Mouse (Mus musculus): ENCODE data around the gene Wnk2.

Wnk2 gene

DNA sequence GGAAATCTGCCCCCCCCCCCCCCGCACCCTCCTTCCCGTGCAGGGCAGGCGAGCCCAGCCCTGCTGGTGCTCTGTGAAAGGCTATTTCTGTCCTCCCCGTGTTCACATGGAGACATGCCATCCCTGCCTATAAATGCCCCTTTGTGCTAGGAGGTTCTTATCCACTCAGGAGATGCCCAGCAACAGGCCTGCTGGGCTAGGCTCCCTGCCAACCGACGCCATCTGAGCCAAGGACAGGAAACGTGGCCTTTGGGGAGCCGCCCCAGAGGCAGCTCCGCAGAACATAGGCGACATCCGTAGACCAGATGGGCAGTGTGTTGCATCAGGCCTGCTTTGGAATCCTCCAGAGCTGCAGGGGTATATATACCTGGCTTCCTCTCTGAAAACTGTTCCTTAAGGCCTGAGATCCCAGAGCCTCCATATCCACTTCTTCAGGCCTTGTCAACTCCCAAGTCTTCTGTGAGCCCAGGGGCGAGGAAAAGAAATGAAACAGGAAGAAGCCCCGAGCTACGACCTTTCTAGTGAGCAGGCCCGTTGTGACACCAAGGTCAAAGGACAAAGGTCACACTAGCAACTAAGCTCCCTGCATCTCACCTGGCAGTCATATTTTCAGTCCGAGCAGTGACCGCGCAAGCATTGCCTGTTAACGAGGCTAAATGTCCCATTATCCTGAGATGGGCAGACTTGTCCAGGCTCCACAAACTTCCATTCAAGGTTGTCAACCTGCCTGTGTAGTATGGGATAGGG is 31.2 kb upstream of the Wnk2 start:
- no peak for DNase-seq (ENCODE audit: low read depth)

DNA sequence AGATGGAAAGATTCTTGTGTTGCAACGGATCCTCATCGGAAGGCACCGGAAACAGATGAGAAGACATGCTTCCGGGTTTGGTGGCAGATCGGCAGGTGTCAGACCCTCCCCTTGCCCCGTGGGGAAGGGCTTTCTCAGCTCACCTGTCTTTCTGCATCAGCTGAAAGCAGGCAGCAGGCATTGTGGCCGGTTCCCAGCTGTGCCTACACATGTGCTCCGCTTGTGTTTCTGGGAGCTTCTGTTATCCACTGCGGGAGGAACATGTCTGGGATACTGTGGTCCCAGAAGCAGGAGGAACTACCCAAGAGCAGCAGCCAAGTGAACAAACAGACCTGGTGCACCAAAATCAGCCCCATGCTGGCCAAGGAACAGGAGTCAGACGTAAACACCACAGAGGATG is 27.7 kb upstream of the Wnk2 start:
- DNase-seq (ENCODE audit: low read depth), result no peak

DNA sequence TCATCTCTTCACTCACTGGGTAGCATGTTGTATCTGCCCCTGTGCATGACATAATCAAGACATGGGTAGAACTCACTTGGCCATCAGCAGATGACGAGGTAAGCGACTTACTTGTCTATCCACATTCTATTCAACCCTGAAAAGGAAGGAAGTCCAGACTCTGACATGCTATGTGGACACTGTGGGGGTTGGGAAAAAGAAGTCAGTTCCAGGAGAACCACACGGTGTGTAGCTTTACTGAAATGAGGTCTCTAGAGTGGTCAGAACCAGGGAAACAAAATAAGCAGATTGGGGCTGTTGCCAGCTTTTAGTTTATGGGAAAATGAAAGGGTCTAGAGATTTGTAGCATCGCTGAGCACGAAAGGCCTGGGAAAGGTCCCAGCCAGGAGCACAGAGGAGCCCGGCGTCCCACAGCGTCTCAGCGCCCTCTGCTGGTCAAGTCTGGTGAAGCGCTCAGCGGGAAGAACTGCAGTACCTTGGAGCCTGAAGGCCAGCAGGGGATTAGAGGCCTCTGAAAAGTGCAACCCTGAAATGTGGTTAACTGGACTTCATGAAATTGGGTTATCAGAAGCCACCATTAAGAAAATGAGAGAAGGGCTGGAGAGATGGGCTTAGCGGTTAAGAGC is 25.3 kb upstream of the Wnk2 start:
- peak; percentile 87 for DNase-seq (ENCODE audit: low read depth)

DNA sequence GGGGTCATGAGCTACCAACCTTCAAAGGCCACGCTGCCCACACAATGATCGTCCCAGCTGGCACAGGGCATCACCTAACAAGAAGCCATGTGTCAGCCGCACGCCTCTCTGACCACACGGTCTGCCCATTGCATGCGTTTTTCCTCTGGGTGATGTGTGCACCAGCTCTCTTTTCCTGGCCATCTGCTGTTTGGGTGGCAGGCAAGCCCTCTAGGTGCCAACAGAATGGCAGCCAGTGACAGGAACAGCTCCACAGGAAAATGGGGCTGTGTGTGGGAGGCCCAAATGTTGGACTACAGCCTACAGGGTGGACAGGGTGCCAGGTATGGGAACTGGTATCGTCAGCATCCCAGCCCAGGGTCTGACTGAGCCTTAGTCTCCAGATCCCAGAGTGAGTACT is 24.5 kb upstream of the Wnk2 start:
- DNase-seq (ENCODE audit: low read depth), result no peak

DNA sequence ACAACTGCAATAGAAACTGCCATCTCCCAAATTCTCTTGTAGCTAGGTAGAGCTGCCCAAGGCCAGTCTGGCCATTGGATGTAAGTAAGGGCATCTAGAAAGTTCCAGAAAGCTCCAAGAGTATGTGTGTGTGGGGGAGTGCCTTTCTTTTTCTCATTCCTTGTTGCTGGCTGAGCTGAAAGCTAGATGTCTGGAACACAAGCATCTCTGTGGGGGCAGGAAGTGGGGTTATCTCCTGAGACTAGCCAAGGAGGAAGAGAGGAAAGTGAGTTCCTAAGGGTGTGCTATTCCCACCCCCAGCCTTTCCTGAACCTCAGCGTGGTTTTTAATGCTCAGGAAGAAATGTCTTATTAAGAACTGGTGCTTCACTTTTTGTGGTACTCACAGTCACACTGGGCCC is 23.9 kb upstream of the Wnk2 start:
- DNase-seq (ENCODE audit: low read depth), result no peak

DNA sequence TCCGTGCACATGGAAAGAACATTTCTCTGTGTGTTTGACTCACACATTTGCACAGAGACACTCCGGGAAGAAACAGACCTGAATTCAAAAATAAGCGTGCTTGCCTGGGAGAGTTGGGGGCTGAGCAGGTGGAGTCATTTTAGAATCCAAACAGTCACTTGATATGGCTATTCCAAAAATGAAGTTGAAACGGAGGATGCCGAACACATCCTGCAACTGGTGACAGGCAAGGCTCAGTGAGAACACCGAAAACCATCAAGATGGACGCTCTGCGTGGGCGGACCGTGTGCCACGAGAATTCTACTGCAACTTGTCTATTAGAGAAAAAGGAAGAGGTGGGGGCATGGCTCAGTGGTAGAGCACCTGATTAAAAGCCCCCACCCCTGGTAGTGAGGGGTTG is 22.8 kb upstream of the Wnk2 start:
- DNase-seq (ENCODE audit: low read depth), result no peak

DNA sequence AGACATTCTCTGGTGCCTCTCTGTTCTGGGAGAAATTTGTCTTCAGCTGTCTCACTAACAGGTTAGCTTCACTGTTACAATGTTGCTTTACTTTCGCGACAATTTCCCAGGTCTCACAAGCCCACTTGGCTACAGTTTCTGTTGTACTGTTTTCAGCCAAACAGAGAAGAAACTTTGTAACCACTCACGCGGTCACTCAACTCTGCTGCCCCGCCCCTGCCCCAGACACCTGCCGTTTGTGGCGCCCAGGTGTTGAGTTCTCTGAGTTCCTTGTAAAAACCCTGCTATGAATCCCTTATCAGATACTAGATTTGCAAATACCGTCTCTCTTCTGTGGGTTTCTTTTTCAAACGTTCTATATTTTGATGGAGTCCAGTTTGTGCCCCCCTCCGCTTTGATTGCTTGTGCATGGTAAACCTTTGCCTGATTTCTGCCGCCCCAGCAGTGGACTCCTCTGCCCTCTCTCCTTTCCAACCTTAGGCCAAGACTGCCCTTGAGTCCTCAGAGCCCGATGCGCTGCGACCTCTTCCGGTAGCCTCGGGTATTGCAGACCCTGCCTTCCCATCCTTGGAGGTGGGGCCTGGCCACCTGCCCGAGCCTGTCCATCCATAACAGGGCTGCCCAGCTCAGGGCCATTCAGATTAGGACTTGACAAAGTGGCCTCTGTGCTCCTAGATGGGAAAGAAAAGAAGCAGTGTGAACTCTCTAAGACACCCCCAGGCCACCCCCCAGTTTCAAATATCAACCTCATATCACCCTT is 21.8 kb upstream of the Wnk2 start:
- peak; percentile 77 for DNase-seq (ENCODE audit: low read depth)

DNA sequence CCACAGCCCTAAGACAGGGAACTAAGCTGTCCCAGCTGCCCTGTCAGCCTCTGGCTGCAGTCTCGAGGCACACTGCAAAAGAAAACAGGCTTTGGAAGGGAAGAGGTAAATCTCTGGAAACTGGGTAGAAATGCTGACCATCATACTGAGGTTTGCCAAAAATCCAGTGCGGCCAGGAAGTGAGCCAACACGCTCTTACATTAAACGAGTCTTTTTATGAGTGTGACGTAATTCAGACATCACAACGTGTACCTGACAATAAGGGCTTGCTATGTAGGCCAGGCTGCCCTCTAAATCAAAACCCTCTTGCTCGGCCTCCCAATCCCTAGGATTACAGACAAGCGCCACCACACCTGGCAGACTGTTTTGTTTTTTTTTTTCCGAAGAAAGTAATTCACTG is 19.3 kb upstream of the Wnk2 start:
- peak; percentile 15 for DNase-seq (ENCODE audit: low read depth)

DNA sequence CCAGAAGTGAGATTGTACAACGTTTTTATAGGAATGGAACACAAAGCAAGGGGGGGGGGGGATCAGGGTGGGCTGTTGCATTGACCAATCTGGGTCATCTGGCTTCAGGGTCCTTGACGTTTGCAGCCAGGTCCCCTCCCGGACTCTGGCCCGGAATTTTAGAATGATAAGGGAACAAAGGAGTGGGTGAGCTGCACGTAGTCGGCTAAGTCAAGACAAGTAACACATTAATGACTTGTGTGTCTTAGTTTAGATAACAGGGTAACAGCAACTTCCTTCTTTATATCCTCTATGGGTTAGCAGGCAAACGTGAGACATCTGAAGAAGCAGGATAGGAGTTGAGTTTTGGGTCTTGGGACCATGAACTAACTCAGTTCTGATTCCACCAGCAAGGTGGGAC is 15.8 kb upstream of the Wnk2 start:
- DNase-seq (ENCODE audit: low read depth), result no peak

DNA sequence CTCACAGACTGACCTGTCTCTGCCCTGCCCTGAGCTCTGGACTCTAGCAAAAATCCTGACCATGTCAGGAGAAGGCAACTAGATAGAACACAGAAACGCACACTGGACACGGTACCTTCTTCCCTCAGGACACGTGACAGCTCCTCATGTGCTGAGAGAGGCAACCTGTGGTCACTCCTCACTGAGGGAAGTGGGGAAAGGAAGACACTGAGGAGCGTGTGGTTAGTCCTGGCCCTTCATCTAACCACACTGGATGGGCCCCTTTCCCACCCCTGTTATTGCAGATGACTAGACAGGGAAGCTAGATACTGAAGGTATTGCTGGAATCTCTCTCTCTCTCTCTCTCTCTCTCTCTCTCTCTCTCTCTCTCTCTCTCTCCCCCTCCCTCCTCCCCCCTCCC is 14.9 kb upstream of the Wnk2 start:
- no peak for DNase-seq (ENCODE audit: low read depth)

DNA sequence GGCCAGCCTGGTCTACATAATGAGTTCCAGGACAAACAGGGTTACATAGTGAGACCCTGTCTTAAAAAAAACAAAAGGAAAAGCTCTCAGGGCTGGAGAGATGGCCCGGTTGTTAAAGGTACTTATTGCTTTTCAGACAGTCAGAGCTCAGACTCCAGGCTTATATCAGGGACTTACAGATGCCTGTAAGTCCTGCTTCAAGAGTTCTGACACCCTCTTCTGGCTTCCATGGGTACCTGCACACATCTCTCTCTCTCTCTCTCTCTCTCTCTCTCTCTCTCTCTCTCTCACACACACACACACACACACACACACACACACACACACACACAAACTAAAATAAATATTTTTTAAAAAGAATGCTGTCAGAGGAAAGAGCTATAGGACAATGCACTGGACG is 13.4 kb upstream of the Wnk2 start:
- DNase-seq (ENCODE audit: low read depth), result no peak

DNA sequence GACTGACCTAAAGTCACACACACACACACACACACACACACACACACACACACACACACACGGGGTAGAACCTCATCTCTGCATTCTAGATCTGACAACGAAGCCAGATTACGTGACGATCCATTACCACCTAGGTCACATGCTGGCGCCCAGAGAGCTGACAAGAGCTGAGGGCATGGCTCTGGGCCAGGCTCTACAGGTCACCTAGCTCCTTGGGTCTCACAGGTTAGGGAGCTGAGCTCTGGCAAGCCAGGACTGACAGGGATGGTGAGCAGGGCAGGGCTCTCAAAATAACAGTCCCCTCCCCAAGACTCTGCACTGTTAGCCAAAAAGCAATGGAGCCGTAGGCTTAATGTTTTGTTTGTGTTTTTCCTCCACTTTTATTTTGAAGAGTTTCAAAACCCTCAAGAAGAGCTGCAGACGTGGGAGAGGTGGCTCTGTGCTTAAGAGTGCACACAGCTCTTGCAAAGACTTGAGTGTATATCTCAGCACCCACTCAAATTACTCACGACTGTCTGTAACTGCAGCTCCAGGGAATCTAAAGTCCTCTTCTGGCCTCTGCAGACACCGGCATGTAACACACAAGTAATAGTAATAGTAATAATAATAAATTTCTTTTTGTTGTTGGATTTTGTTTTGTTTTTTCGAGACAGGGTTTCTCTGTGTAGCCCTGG is 10.4 kb upstream of the Wnk2 start:
- DNase-seq (ENCODE audit: low read depth), result no peak

DNA sequence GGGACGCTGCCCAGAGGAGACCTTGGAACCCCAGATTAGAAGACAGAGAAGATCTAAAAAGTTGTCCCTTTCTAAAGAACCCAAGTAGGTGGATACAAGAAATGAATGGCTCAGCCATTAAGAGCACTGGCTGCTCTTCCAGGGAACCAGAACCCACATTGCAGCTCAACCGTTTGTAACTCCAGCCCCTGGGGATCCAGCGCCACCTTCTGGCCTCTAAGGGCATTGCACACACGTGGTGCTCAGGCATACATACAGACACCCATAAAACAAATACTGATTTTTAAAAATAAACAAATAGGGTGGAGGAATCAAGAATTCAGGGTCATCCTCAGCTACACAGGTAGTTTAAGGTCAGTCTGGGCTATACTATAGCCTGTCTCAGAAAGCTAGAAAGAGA is 8.8 kb upstream of the Wnk2 start:
- no peak for DNase-seq (ENCODE audit: low read depth)

DNA sequence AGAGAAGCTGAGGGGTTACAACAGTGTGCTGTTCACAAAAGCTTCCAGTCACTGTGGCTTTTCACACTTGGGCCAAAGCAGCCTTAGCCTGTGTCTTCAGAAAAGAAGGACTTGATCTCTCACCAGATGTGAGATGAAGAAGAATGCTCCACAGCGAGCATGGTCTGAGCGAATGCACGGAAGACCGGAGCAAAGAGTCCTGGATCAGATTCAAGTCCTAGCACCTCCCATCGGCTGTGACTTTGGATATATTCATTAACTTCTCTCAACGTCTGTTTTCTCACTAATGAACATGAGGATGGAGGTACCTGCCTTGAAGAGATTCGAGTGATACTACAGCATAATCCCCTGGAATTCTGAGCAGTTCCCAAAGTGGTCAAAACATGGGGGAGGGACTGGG is 6.8 kb upstream of the Wnk2 start:
- DNase-seq (ENCODE audit: low read depth), result no peak

DNA sequence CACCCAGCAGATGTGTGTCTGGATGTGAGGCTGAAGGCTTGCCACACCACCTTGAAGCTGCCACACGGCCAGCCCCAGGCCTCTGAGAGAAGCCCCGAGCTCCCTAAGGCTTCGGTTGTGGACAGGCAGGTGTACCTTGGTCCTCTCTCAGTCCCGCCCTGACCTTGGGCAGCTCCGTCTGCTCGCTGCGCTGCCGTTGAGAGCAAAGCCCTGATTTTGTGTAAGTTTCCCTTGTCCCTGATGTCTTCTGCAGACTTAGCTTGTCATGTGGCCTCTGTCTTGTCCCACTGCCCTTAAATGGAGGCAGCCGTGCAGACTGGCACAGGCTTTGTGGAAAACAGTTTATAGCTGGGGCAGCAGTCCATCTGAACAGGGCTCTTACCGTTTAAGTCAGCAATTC is 6.2 kb upstream of the Wnk2 start:
- DNase-seq (ENCODE audit: low read depth), result no peak

DNA sequence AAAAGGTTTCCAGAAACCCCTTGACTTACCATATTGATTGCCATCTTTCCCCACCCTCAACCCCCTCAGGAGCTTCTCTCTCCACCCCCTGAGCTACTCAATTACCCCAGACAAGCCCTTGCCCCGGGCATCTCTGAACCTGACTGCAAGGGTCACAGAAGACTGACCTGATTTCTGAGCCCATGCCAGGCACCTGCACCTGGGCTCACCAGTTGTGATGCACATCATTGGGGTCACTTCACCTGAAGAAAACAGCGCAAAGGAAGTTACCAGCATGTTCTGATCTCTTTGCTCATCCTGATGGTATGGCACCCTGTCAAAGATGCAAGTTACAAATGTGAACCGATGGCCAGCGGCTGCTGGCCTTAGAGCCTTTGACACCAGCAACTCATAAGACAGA is 873 bp upstream of the Wnk2 start:
- no peak for DNase-seq (ENCODE audit: low read depth)

DNA sequence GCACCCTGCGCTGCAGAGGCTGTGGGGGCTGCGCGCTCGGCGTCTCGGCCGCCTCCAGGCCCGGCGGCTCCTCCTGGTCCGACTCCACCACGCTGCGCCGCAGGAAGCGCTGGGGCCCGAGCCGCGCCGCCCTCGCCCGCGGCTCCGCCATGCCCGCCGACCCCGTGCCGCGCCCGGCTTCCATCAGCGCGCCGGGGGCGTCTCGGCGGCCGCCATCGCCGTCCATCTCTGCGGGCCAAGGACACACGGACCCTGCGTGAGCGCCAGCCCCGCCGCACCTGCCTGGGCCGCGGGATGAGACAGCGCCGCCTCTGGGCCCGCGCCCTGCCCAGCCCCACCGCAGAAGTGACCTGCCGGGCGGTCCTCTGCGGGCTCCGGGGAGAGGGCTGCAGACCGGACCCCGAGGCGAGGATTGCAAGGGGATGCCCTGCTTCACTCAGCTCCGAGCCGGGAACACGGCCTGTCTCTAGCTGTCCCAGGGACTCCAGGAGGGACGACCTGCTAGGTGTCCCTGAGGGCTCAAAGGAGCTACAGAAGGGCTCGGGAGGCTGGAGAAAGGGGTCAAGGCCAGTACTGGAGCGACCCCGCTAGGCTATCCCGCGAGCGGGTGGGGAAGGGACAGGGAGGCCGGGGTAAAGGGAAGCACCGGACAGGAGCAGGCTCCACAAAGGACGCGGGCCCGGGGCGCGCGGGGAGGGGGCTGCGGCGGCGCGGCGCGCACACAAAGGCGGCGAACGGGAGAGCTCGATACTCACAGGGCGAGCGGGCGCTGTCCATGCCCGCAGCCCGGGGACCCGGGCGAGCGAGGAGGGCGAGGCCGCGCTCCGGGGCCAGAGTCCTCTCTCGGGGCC is 582 bp downstream of the Wnk2 start:
- no peak for DNase-seq (ENCODE audit: low read depth)

DNA sequence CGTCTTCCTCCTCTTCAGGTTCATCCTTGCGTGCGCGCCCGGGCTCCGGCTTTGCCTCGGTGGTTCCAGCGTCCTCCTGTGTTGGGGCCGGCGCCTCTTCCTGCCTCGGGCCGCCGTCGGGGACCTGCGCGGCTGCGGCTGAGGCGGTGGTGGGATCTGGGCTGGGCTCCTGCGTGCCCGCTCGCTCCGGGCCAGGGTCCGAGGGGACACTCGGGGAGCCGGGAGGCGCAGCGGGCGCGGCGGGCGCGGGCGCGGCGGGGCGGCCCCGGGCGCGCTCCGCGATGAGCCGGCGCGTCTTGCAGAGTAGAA is 1.2 kb downstream of the Wnk2 start:
- DNase-seq (ENCODE audit: low read depth), result no peak

DNA sequence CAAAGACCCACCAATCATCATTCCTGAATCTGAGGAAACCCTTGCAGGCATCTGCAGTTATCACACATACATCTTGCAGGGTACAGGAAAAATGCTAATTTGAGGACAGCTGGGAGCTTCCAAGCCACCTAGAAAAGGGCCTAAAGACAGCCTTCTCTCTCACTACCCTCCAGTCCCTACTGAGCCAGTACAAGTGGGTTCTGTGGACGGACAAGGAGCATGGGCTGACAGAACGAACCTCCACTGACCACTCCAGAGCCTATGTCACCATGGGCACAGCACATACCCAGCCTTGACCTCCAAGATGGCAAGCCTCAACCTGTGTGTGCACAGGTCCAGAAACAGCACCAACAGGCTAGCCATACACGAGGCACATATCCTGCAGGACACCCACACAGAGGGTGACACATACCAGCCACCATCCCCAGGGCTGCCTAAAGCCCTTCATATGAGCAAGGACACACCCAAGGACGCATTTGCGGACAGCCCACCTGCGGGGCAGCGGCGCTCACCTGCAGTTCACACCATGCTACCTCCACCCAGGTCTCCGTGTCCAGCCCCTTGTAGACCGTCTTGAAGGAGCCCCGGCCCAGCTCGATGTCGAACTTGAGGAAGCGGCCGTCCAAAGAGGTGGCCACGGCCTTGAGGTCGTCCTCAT is 1.6 kb downstream of the Wnk2 start:
- DNase-seq (ENCODE audit: low read depth), result no peak

DNA sequence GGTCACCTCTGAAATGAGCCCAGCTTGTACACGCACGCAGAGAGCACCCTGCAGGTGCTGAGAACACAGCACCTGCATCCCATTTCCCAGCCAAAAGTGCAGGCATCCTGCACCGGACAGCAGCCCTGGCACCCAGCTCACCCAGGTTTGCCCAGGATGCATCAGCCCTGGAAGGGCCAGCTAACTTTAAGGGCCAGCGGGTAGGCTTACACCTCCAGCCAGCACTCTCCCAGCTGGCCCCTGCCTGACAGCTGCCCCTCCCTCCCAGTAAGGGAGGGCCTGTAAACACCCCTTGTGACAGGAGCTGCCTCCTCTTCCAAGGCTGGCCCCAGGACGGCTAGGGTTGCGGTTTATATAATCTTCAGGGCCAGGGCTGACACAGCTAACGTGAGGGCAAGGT is 2.4 kb downstream of the Wnk2 start:
- no peak for DNase-seq (ENCODE audit: low read depth)

DNA sequence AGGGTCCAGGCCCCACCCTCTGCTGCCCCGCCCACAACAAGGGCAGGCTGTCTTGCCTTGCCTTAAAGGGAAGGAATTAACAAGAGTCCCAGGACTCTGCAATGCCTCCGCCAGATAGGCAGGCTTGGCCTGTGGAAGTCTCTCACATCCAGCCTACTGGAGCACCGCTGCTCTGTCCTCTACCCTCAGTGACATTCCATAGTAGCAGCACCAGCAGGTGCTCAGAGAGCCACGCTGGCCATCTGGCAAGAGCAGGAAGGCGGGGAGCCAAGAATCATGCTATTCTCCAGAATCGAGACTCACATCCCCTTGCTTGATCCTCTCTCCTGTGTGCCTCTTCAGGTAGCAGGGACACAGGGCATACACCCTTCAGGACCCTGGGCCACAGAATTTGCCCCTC is 3.4 kb downstream of the Wnk2 start:
- DNase-seq (ENCODE audit: low read depth), result no peak

DNA sequence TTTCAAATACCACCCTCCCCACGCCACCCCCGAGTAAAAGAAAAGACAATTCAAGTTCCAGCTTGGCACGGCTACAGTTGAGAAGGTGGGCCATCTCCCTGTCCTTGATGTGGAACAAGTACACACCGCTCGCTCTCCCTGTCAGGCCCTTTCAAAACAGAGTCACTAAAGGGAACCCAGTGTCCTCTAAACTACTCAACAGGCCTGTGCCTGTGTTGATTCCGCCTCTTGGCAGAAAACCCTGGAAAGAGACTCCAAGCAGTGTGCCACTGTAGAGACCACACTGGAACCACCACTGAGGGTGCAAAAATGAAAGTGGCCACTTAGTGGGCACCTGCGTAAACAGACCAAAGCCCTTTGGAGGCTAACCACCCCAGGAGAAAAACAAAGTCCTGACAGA is 4.5 kb downstream of the Wnk2 start:
- no peak for DNase-seq (ENCODE audit: low read depth)

All from NIH3T3 (cell line).